Mouse (Mus musculus) ES-Bruce4 (cell line): Measurements from ENCODE around the gene Akap7.

Source experiments
- CTCF ChIP-seq: IDR thresholded peaks from one replicate; pipeline ENCODE4 v1.8.1; 2011; ENCODE audit warnings: low read depth, low read length
- POLR2A ChIP-seq: IDR thresholded peaks from one replicate; pipeline ENCODE4 v1.8.1; 2011; ENCODE audit warnings: low read length; ENCODE audit not compliant: insufficient read depth

DNA sequence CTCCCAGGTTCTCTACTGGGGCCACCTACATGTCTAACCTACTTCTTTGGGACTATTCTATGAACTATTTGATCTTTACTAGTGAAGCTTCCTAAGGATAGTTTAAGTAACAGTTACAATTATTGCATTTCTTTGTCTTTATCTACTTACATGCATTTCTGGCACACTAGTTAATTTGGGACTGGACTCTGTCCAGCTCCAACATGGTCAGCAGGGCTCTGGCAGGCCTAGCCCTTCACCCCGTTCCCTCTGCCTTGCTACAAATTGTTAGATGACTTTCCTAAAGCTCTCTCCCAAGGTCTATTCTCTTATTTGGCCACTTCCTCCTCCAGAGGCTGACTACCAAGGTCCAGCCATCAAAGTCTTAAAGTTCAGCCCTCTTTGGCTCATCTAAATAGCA is 165.9 kb downstream of the Akap7 start:
- no peak for TF ChIP-seq CTCF
- TF ChIP-seq POLR2A, result no peak
